In genomic region chr5:30423572-30424244, GRCm38 (mm10) we compare ENCODE assay signal across 8 mouse cellular contexts. TPM values are rescaled to one million over a fixed set of nuclear protein-coding genes. Genes with fewer than 3 reads are reported as not detected.
A peak's percentile ranks its signal among the peaks of the same experiment; 100 is the strongest.
DNase-seq lines count a peak whose midpoint lies in the region; ATAC-seq and TF ChIP-seq lines count a peak whose summit lies in the region.
"Had no signal": no experiment of that assay in that cellular context is flagged by ENCODE, and none has a peak within 500 bp of the region (broad histone marks: within the 10 kb centered on the region; RNA-seq: fewer than 3 reads in every experiment).

No protein-coding gene starts in this region.

- TF ChIP-seq CTCF in E14TG2a.4 (conservative IDR thresholded peaks at IDR 0.05; ENCODE audit: low read length) = peak; percentile 86
- TF ChIP-seq CTCF in forebrain, postnatal 0 days (IDR thresholded peaks at IDR 0.05; ENCODE audit: low read depth) = peak; percentile 85
- peak; percentile 88 for TF ChIP-seq CTCF in intestine, postnatal 0 days (IDR thresholded peaks at IDR 0.05; ENCODE audit: low read depth)
- peak; percentile 86 for TF ChIP-seq CTCF in lung, embryonic 14.5 days (IDR thresholded peaks at IDR 0.05; ENCODE audit: low read depth)

- H3K4me3 ChIP-seq in E14TG2a.4 (replicated peaks; ENCODE audit: low read length) = no peak overlapping the region
- no peak overlapping the region for H3K4me3 ChIP-seq in forebrain, postnatal 0 days (ENCODE audit: low read depth, low read length)
- no peak overlapping the region for H3K4me3 ChIP-seq in intestine, postnatal 0 days (ENCODE audit: low read depth, low read length)
- H3K4me3 ChIP-seq in lung, embryonic 14.5 days (ENCODE audit: low read depth, low read length) = no peak overlapping the region
- H3K4me3 ChIP-seq: limb, embryonic 12.5 days had no signal

- no peak overlapping the region for H3K9ac ChIP-seq in forebrain, postnatal 0 days
- H3K9ac ChIP-seq in intestine, postnatal 0 days (ENCODE audit: low read depth, low read length) = no peak overlapping the region; the same call in 1 of the 2 replicates
- no peak overlapping the region for H3K9ac ChIP-seq in lung, embryonic 14.5 days
- H3K9ac ChIP-seq: limb, embryonic 12.5 days had no signal

- H3K36me3 ChIP-seq in E14TG2a.4 (ENCODE audit: insufficient read depth, low read length) = no peaks in the 10 kb centered on the region
- H3K36me3 ChIP-seq in forebrain, postnatal 0 days (ENCODE audit: insufficient read depth) = no peaks in the 10 kb centered on the region
- no peaks in the 10 kb centered on the region for H3K36me3 ChIP-seq in intestine, postnatal 0 days (ENCODE audit: control insufficient read depth, insufficient read depth)
- no peaks in the 10 kb centered on the region for H3K36me3 ChIP-seq in lung, embryonic 14.5 days (ENCODE audit: insufficient read depth)
- H3K36me3 ChIP-seq: limb, embryonic 12.5 days had no signal

- no peaks in the 10 kb centered on the region for H3K9me3 ChIP-seq in E14TG2a.4 (ENCODE audit: low read length)
- no peaks in the 10 kb centered on the region for H3K9me3 ChIP-seq in forebrain, postnatal 0 days (ENCODE audit: low read length)
- H3K9me3 ChIP-seq in intestine, postnatal 0 days (ENCODE audit: control insufficient read depth) = no peaks in the 10 kb centered on the region
- no peaks in the 10 kb centered on the region for H3K9me3 ChIP-seq in lung, embryonic 14.5 days (ENCODE audit: low read depth, low read length)
- H3K9me3 ChIP-seq: limb, embryonic 12.5 days had no signal

- H3K4me1 ChIP-seq in E14TG2a.4 (replicated peaks; ENCODE audit: low read depth, low read length) = peaks cover 11% of the 10 kb centered on the region
- no peaks in the 10 kb centered on the region for H3K4me1 ChIP-seq in forebrain, postnatal 0 days (ENCODE audit: insufficient read depth)
- no peaks in the 10 kb centered on the region for H3K4me1 ChIP-seq in intestine, postnatal 0 days (replicated peaks; ENCODE audit: control insufficient read depth, insufficient read depth, low read length)
- no peaks in the 10 kb centered on the region for H3K4me1 ChIP-seq in lung, embryonic 14.5 days (ENCODE audit: insufficient read depth)
- H3K4me1 ChIP-seq: limb, embryonic 12.5 days had no signal

- DNase-seq in 416B (ENCODE audit: low read depth) = peak; percentile 45
- peak; percentile 77 for DNase-seq in forebrain, postnatal 0 days
- DNase-seq in lung, embryonic 14.5 days = peak; percentile 88
- peak; percentile 40 for DNase-seq in right cerebral cortex, postnatal 25 days

- peaks cover 27% of the 10 kb centered on the region for H3K27me3 ChIP-seq in E14TG2a.4 (ENCODE audit: insufficient read depth, low read length)
- no peaks in the 10 kb centered on the region; the same call in 1 of the 2 replicates for H3K27me3 ChIP-seq in forebrain, postnatal 0 days (ENCODE audit: insufficient read depth, low read length)
- no peaks in the 10 kb centered on the region for H3K27me3 ChIP-seq in intestine, postnatal 0 days (replicated peaks; ENCODE audit: control insufficient read depth, insufficient read depth, low read length)
- no peaks in the 10 kb centered on the region for H3K27me3 ChIP-seq in lung, embryonic 14.5 days (ENCODE audit: insufficient read depth, low read length)

- H3K4me2 ChIP-seq in forebrain, postnatal 0 days (ENCODE audit: low read depth) = no peak overlapping the region
- H3K4me2 ChIP-seq in intestine, postnatal 0 days (replicated peaks; ENCODE audit: low read depth) = no peak overlapping the region
- H3K4me2 ChIP-seq in lung, embryonic 14.5 days = no peak overlapping the region
- H3K4me2 ChIP-seq: limb, embryonic 12.5 days had no signal

- no peak overlapping the region for H3K27ac ChIP-seq in forebrain, postnatal 0 days (ENCODE audit: low read depth, low read length)
- H3K27ac ChIP-seq in intestine, postnatal 0 days (ENCODE audit: low read depth, low read length) = no peak overlapping the region
- H3K27ac ChIP-seq in lung, embryonic 14.5 days (ENCODE audit: low read depth) = no peak overlapping the region
- H3K27ac ChIP-seq: limb, embryonic 12.5 days had no signal

- WGBS in forebrain, postnatal 0 days = 33% methylated on average over 8 of the region's 8 CpGs
- WGBS in intestine, postnatal 0 days = 21% methylated on average over 8 of the region's 8 CpGs
- 14% methylated on average over 8 of the region's 8 CpGs for WGBS in lung, embryonic 14.5 days

- peak; percentile 74 for ATAC-seq in cerebellum, adult (ENCODE audit: insufficient number of reproducible peaks, low FRiP score, low TSS enrichment)
- ATAC-seq in forebrain, postnatal 0 days = peak; percentile 82
- no peak for ATAC-seq in intestine, postnatal 0 days
- ATAC-seq in lung, embryonic 14.5 days (ENCODE audit: insufficient read depth) = peak; percentile 84

RNA-seq across cellular contexts. Expression of gene Otof, which starts 38.0 kb away (rescaled TPM):
- total RNA-seq in forebrain, postnatal 0 days (2014; rRNA removed) = 5.9 and 7.6 TPM in 2 replicates
- polyA plus RNA-seq in forebrain, postnatal 0 days (2015; fragmentation: Nextera tagmentation; extraction: Ambion mirVana) = 1.7 and 3.0 TPM in 2 replicates
- 0.05 and 0.09 TPM in 2 replicates for polyA plus RNA-seq in intestine, postnatal 0 days (2015; fragmentation: Nextera tagmentation; extraction: Ambion mirVana)
- polyA plus RNA-seq in lung, embryonic 14.5 days (2014; fragmentation: Nextera tagmentation; extraction: Ambion mirVana) = 1.4 and 1.7 TPM in 2 replicates

RNA-seq across cellular contexts. Expression of gene 1700001C02Rik, which starts 42.1 kb away (rescaled TPM):
- total RNA-seq in forebrain, postnatal 0 days (2014; rRNA removed) = 0.85 and 1.0 TPM in 2 replicates
- polyA plus RNA-seq in forebrain, postnatal 0 days (2015; fragmentation: Nextera tagmentation; extraction: Ambion mirVana) = 5.2 and 6.8 TPM in 2 replicates
- polyA plus RNA-seq in intestine, postnatal 0 days (2015; fragmentation: Nextera tagmentation; extraction: Ambion mirVana) = not detected in 2 replicates
- polyA plus RNA-seq in lung, embryonic 14.5 days (2014; fragmentation: Nextera tagmentation; extraction: Ambion mirVana) = not detected in 2 replicates
- polyA plus RNA-seq: limb, embryonic 12.5 days had no signal
